Mouse (Mus musculus) CD4-positive helper T cell, adult 2 months (primary cell): ENCODE measurements at regions not wholly inside any gene's neighbourhood (a gene's known extent, or its start where the extent isn't known, plus 50 kb on each side); places are given as distances from the start of the nearest gene placed in this dataset.
"Not testable (repeated sequence)": the region's sequence is repeated elsewhere in the genome, so short reads cannot be mapped to it uniquely, and the experiment has no call there.

Experiments
- DNase-seq: peaks from one replicate; pipeline ENCODE4 v3.0.0-alpha.2; 2012; ENCODE audit warnings: low read depth, missing footprints, low spot score

GRCm38 (mm10) chr9:90618154-90618553 is 347.6 kb upstream of the Tbc1d2b start:
- DNase-seq: no peak

- no peak for DNase-seq
Observed at GRCm38 (mm10) chr9:90597894-90598293, 327.3 kb upstream of the Tbc1d2b start.

- DNase-seq: no peak
Observed at GRCm38 (mm10) chr9:90556742-90557141, 286.1 kb upstream of the Tbc1d2b start.

- no peak for DNase-seq
Observed at GRCm38 (mm10) chr9:90556216-90556615, 285.6 kb upstream of the Tbc1d2b start.

GRCm38 (mm10) chr9:90547931-90548330 is 277.3 kb upstream of the Tbc1d2b start:
- DNase-seq: no peak

- DNase-seq: no peak
Observed at GRCm38 (mm10) chr9:90546720-90547119, 276.1 kb upstream of the Tbc1d2b start.

- not testable (repeated sequence) for DNase-seq
Observed at GRCm38 (mm10) chr9:90537683-90538082, 267.1 kb upstream of the Tbc1d2b start.

- no peak for DNase-seq
Observed at GRCm38 (mm10) chr9:90533372-90533771, 262.8 kb upstream of the Tbc1d2b start.

- no peak for DNase-seq
Observed at GRCm38 (mm10) chr9:90521186-90521585, 250.6 kb upstream of the Tbc1d2b start.

- DNase-seq: no peak
Observed at GRCm38 (mm10) chr9:90494888-90495287, 224.3 kb upstream of the Tbc1d2b start.

GRCm38 (mm10) chr9:90490561-90491152 is 220.1 kb upstream of the Tbc1d2b start:
- DNase-seq: no peak

GRCm38 (mm10) chr9:90450579-90450978 is 180.0 kb upstream of the Tbc1d2b start:
- DNase-seq: no peak

- DNase-seq: peak; percentile 18
Observed at GRCm38 (mm10) chr9:90446957-90447356, 176.4 kb upstream of the Tbc1d2b start.

GRCm38 (mm10) chr9:90434902-90435301 is 164.3 kb upstream of the Tbc1d2b start:
- DNase-seq: no peak

GRCm38 (mm10) chr9:90430898-90431297 is 160.3 kb upstream of the Tbc1d2b start:
- DNase-seq: no peak

GRCm38 (mm10) chr9:90421662-90422061 is 151.1 kb upstream of the Tbc1d2b start:
- DNase-seq: no peak

GRCm38 (mm10) chr9:90419762-90420541 is 149.3 kb upstream of the Tbc1d2b start:
- DNase-seq: no peak

- DNase-seq: peak; percentile 22
Observed at GRCm38 (mm10) chr9:90408789-90409188, 138.2 kb upstream of the Tbc1d2b start.

GRCm38 (mm10) chr9:90407573-90407972 is 137.0 kb upstream of the Tbc1d2b start:
- DNase-seq: no peak

GRCm38 (mm10) chr9:90388401-90388800 is 117.8 kb upstream of the Tbc1d2b start:
- DNase-seq: no peak

- DNase-seq: no peak
Observed at GRCm38 (mm10) chr9:90385047-90385446, 114.4 kb upstream of the Tbc1d2b start.

- DNase-seq: no peak
Observed at GRCm38 (mm10) chr9:90380099-90380498, 109.5 kb upstream of the Tbc1d2b start.

GRCm38 (mm10) chr9:90369568-90369967 is 99.0 kb upstream of the Tbc1d2b start:
- no peak for DNase-seq
